Mouse (Mus musculus): ENCODE measurements around the gene Cst12. TPM values are rescaled to one million over a fixed set of nuclear protein-coding genes. Genes with fewer than 3 reads are reported as not detected.

The Cst12 gene
- total RNA-seq (2023), result not detected

GRCm38 (mm10) chr2:148789142-148789541, at the start of gene Cst12:
TSS of gene Cst12 (plus strand) at chr2:148789361.

GRCm38 (mm10) chr2:148750058-148750457, 39.1 kb upstream of the Cst12 start, which contains the start of gene Cstl1:
TSS of gene Cstl1 (plus strand) at chr2:148750358.

GRCm38 (mm10) chr2:148771397-148771796, 17.8 kb upstream of the Cst12 start, which contains the start of gene Cst11:
TSS of gene Cst11 (minus strand) at chr2:148771497.

GRCm38 (mm10) chr2:148781709-148782108, 7.5 kb upstream of the Cst12 start, which contains the start of gene 8030411F24Rik:
TSS of gene 8030411F24Rik (plus strand) at chr2:148782009.

GRCm38 (mm10) chr2:148798485-148798884, 9.3 kb downstream of the Cst12 start, which contains the start of gene Cst8:
TSS of gene Cst8 (plus strand) at chr2:148798785.

GRCm38 (mm10) chr2:148819909-148820308, 30.7 kb downstream of the Cst12 start, which contains the start of gene Cst13:
TSS of gene Cst13 (plus strand) at chr2:148820081.

GRCm38 (mm10) chr2:148834912-148835311, 45.8 kb downstream of the Cst12 start, which contains the start of gene Cst9:
TSS of gene Cst9 (plus strand) at chr2:148835147.

Other genes with a start within 250 kb of the Cst12 start
- 10 to 100 TPM; 14.8 to 20.8 TPM for gene Nxt1, start 116.8 kb upstream of the Cst12 start, total RNA-seq (2023)
- gene Gzf1, start 108.3 kb upstream of the Cst12 start, total RNA-seq (2023), result 10 to 100 TPM; 19.4 to 24.2 TPM
- gene Napb, start 56.9 kb upstream of the Cst12 start, total RNA-seq (2023), result 1 to 10 TPM; 1.4 TPM
- gene Cstl1, start 39.0 kb upstream of the Cst12 start, total RNA-seq (2023), result not detected
- not detected for gene Cst11, start 17.9 kb upstream of the Cst12 start, total RNA-seq (2023)
- not detected for gene 8030411F24Rik, start 7.4 kb upstream of the Cst12 start, total RNA-seq (2023)
- not detected for gene Cst8, start 9.4 kb downstream of the Cst12 start, total RNA-seq (2023)
- gene Cst13, start 30.7 kb downstream of the Cst12 start, total RNA-seq (2023), result not detected
- gene Cst9, start 45.8 kb downstream of the Cst12 start, total RNA-seq (2023), result not detected
- gene 9230104L09Rik, start 75.7 kb downstream of the Cst12 start, total RNA-seq (2023), result not detected
- 1,000 to 10,000 TPM; 2,392 to 2,423 TPM for gene Cst3, start 86.3 kb downstream of the Cst12 start, total RNA-seq (2023)
- not detected for gene Gm1330, start 213.9 kb downstream of the Cst12 start, total RNA-seq (2023)
- gene Gm10750, start 227.9 kb downstream of the Cst12 start, total RNA-seq (2023), result not detected